19 mouse cellular contexts compared by ENCODE assay signal in genomic region chr19:60543302-60543701, GRCm38 (mm10). TPM values are rescaled to one million over a fixed set of nuclear protein-coding genes. Genes with fewer than 3 reads are reported as not detected.
DNase-seq lines count a peak whose midpoint lies in the region; ATAC-seq and TF ChIP-seq lines count a peak whose summit lies in the region.
"Had no signal": no experiment of that assay in that cellular context is flagged by ENCODE, and none has a peak within 500 bp of the region (broad histone marks: within the 10 kb centered on the region; RNA-seq: fewer than 3 reads in every experiment).

No protein-coding gene starts in this region.

- 67% methylated on average over 2 of the region's 2 CpGs for WGBS in forebrain, postnatal 0 days
- WGBS in forebrain, embryonic 12.5 days, result 86% methylated on average over 2 of the region's 2 CpGs
- 81% methylated on average over 2 of the region's 2 CpGs for WGBS in liver, adult 2 months

- H3K4me1 ChIP-seq in forebrain, postnatal 0 days (ENCODE audit: insufficient read depth), result no peaks in the 10 kb centered on the region
- no peaks in the 10 kb centered on the region for H3K4me1 ChIP-seq in forebrain, embryonic 12.5 days
- H3K4me1 ChIP-seq in liver, adult 2 months (ENCODE audit: control insufficient read depth, insufficient read depth, low read length), result no peaks in the 10 kb centered on the region
- H3K4me1 ChIP-seq: forebrain, embryonic 15.5 days; neural tube, embryonic 15.5 days had no signal

- H3K79me2 ChIP-seq in liver, adult 2 months (ENCODE audit: control insufficient read depth, insufficient read depth, low read length), result no peaks in the 10 kb centered on the region; the same call in 1 of the 2 replicates

- peaks cover 12% of the 10 kb centered on the region for H3K36me3 ChIP-seq in forebrain, postnatal 0 days (ENCODE audit: insufficient read depth)
- H3K36me3 ChIP-seq in forebrain, embryonic 12.5 days (replicated peaks), result peaks cover 12% of the 10 kb centered on the region
- peaks cover 54% of the 10 kb centered on the region for H3K36me3 ChIP-seq in liver, adult 2 months (ENCODE audit: control insufficient read depth, insufficient read depth, low read length)

- TF ChIP-seq POLR2A in liver, adult 2 months (IDR thresholded peaks at IDR 0.05; ENCODE audit: extremely low read depth, insufficient read depth, low read length), result no peak

- no peak for ATAC-seq in forebrain, postnatal 0 days
- ATAC-seq in forebrain, embryonic 12.5 days (ENCODE audit: low FRiP score), result no peak
- ATAC-seq in common myeloid progenitor, adult 5-6 weeks (replicated peaks; ENCODE audit: low read depth, poor library complexity, severe bottlenecking), result 0 out of 2 replicates have a peak, but pooled peaks have one; percentile 29
- ATAC-seq: forebrain, embryonic 15.5 days had no signal

- no peak overlapping the region for H3K27ac ChIP-seq in forebrain, postnatal 0 days (ENCODE audit: low read depth, low read length)
- no peak overlapping the region for H3K27ac ChIP-seq in forebrain, embryonic 12.5 days
- no peak overlapping the region for H3K27ac ChIP-seq in liver, adult 2 months (replicated peaks; ENCODE audit: insufficient read depth, low read depth, low read length)
- H3K27ac ChIP-seq: forebrain, embryonic 15.5 days; neural tube, embryonic 15.5 days had no signal

- TF ChIP-seq CTCF in forebrain, postnatal 0 days (IDR thresholded peaks at IDR 0.05; ENCODE audit: low read depth), result peak; percentile 47; the same call in 1 of the 2 replicates
- no peak for TF ChIP-seq CTCF in liver, adult 2 months (IDR thresholded peaks at IDR 0.05; ENCODE audit: low read depth, low read length)

- no peaks in the 10 kb centered on the region for H3K27me3 ChIP-seq in forebrain, postnatal 0 days (ENCODE audit: insufficient read depth, low read length)
- H3K27me3 ChIP-seq in forebrain, embryonic 12.5 days, result no peaks in the 10 kb centered on the region
- no peaks in the 10 kb centered on the region for H3K27me3 ChIP-seq in liver, adult 2 months (ENCODE audit: control insufficient read depth, insufficient read depth, low read length)
- H3K27me3 ChIP-seq: forebrain, embryonic 15.5 days; megakaryocyte, embryonic 14.5 days; neural tube, embryonic 15.5 days had no signal

- H3K9me3 ChIP-seq in forebrain, postnatal 0 days (ENCODE audit: low read length), result no peaks in the 10 kb centered on the region
- no peaks in the 10 kb centered on the region for H3K9me3 ChIP-seq in forebrain, embryonic 12.5 days
- H3K9me3 ChIP-seq: forebrain, embryonic 15.5 days; G1E; megakaryocyte, embryonic 14.5 days; neural tube, embryonic 15.5 days had no signal

- no peak overlapping the region for H3K4me2 ChIP-seq in forebrain, postnatal 0 days (ENCODE audit: low read depth)
- H3K4me2 ChIP-seq in forebrain, embryonic 12.5 days, result no peak overlapping the region
- H3K4me2 ChIP-seq: forebrain, embryonic 15.5 days; heart, embryonic 11.5 days; neural tube, embryonic 15.5 days had no signal

- H3K4me3 ChIP-seq in forebrain, postnatal 0 days (ENCODE audit: low read depth, low read length), result no peak overlapping the region
- no peak overlapping the region for H3K4me3 ChIP-seq in forebrain, embryonic 12.5 days (replicated peaks)
- H3K4me3 ChIP-seq in liver, adult 2 months (ENCODE audit: insufficient read depth, low read depth, low read length), result no peak overlapping the region
- H3K4me3 ChIP-seq: forebrain, embryonic 15.5 days; megakaryocyte, embryonic 14.5 days; neural tube, embryonic 15.5 days had no signal

- DNase-seq in forebrain, postnatal 0 days, result no peak
- DNase-seq in liver, adult 2 months (ENCODE audit: extremely low read depth, low read depth, low spot score), result peak; percentile 23
- no peak for DNase-seq in liver
- DNase-seq in 416B (ENCODE audit: low read depth), result peak; percentile 23
- no peak for DNase-seq in adrenal gland, adult 2 months
- DNase-seq in cerebellum, adult 11-12 months, result no peak
- DNase-seq: adrenal gland, postnatal 10 days; cerebellum, adult 9-10 months; heart, postnatal 36 days; left cerebral cortex, postnatal 4 days; spleen, adult 18-20 months; thymus, postnatal 4 days had no signal

- no peak overlapping the region for H3K9ac ChIP-seq in forebrain, postnatal 0 days
- no peak overlapping the region for H3K9ac ChIP-seq in forebrain, embryonic 12.5 days
- no peak overlapping the region for H3K9ac ChIP-seq in liver, adult 2 months (ENCODE audit: low read depth, low read length)
- H3K9ac ChIP-seq: forebrain, embryonic 15.5 days; neural tube, embryonic 15.5 days had no signal

RNA-seq across cellular contexts. Expression of gene Cacul1, which starts 37.5 kb away (rescaled TPM):
- 50.3 and 55.8 TPM in 2 replicates for total RNA-seq in forebrain, postnatal 0 days (2014; rRNA removed)
- 9.6 and 14.4 TPM in 2 replicates for polyA plus RNA-seq in forebrain, postnatal 0 days (2015; fragmentation: Nextera tagmentation; extraction: Ambion mirVana)
- polyA plus RNA-seq in forebrain, embryonic 12.5 days (2016; fragmentation: Nextera tagmentation; extraction: Ambion mirVana), result 33.3 and 34.1 TPM in 2 replicates
- 28.1 and 38.2 TPM in 2 replicates for total RNA-seq in liver, adult 2 months (2014; rRNA removed)
- 12.1 and 12.2 TPM in 2 replicates for polyA plus RNA-seq in liver, adult 2 months (2012; rRNA removed)
- total RNA-seq in common myeloid progenitor, adult 5-6 weeks (2017), result 37.3 and 42.7 TPM in 2 replicates
- 10 to 100 TPM; 37.0 to 48.0 TPM for total RNA-seq in adrenal gland, adult 2 months (2021)
- 21.5 and 23.2 TPM in 2 replicates for polyA plus RNA-seq in adrenal gland, adult 2 months (2012; rRNA removed)

Comparison
In these comparisons a context has a peak if more than half of its experiments do, and no peak if none do; other contexts are left out.
1. DNase-seq: peak in liver, adult 2 months (single experiment) and 416B (single experiment); none in forebrain, postnatal 0 days (single experiment), liver (single experiment), adrenal gland, adult 2 months (single experiment) and cerebellum, adult 11-12 months (single experiment).